Mouse (Mus musculus) spleen, adult 2 months (tissue): ENCODE measurements around the gene Cyp2s1.

Source experiments
- CTCF ChIP-seq: fragments of 200-500 bp; IDR thresholded peaks from 2 replicates; pipeline ENCODE4 v1.5.1; 2011; ENCODE audit warnings: mild to moderate bottlenecking, inconsistent platforms; ENCODE audit not compliant: insufficient read depth, insufficient read length, insufficient replicate concordance; ENCODE audit errors: extremely low read depth
- POLR2A ChIP-seq: fragments of 200-500 bp; IDR thresholded peaks from 2 replicates; pipeline ENCODE4 v1.6.1; 2011; ENCODE audit warnings: low read depth, low read length, inconsistent platforms

GRCm38 (mm10) chr7:25787456-25788219, 29.1 kb downstream of the Cyp2s1 start:
- no peak for TF ChIP-seq CTCF
- no peak for TF ChIP-seq POLR2A
